Comparison of ENCODE assay signal across 22 mouse cellular contexts in genomic region chr12:80779760-80780159, GRCm38 (mm10). TPM values are rescaled to one million over a fixed set of nuclear protein-coding genes. Genes with fewer than 3 reads are reported as not detected.
"Had no signal": no experiment of that assay in that cellular context is flagged by ENCODE, and none has a peak within 500 bp of the region (broad histone marks: within the 10 kb centered on the region; RNA-seq: fewer than 3 reads in every experiment).

No protein-coding gene starts in this region.

- H3K4me2 ChIP-seq: intestine, embryonic 15.5 days; kidney, embryonic 15.5 days; limb, embryonic 13.5 days; lung, embryonic 14.5 days; midbrain, embryonic 12.5 days; midbrain, embryonic 15.5 days; neural tube, embryonic 12.5 days; neural tube, embryonic 15.5 days had no signal

- H3K9me3 ChIP-seq: intestine, embryonic 15.5 days; kidney, embryonic 15.5 days; limb, embryonic 10.5 days; limb, embryonic 13.5 days; midbrain, embryonic 12.5 days; midbrain, embryonic 15.5 days; neural tube, embryonic 12.5 days; neural tube, embryonic 15.5 days had no signal

- H3K4me3 ChIP-seq: intestine, embryonic 15.5 days; kidney, embryonic 15.5 days; limb, embryonic 10.5 days; limb, embryonic 13.5 days; midbrain, embryonic 12.5 days; midbrain, embryonic 15.5 days; neural tube, embryonic 12.5 days; neural tube, embryonic 15.5 days had no signal

- DNase-seq: kidney, adult 11 months; kidney, adult 8-10 months; kidney, postnatal 14 days; kidney, postnatal 4 days; lung, embryonic 14.5 days; right cerebral cortex, adult 18-20 months; right cerebral cortex, postnatal 14 days; right cerebral cortex, postnatal 4 days; thymus, postnatal 25 days had no signal

- H3K27me3 ChIP-seq: intestine, embryonic 15.5 days; limb, embryonic 13.5 days; midbrain, embryonic 12.5 days; midbrain, embryonic 15.5 days; neural tube, embryonic 12.5 days; neural tube, embryonic 15.5 days had no signal

- H3K36me3 ChIP-seq: intestine, embryonic 15.5 days; kidney, embryonic 15.5 days; limb, embryonic 10.5 days; limb, embryonic 13.5 days; midbrain, embryonic 12.5 days; midbrain, embryonic 15.5 days; neural tube, embryonic 12.5 days; neural tube, embryonic 15.5 days had no signal

- ATAC-seq: intestine, embryonic 15.5 days; lung, postnatal 0 days; midbrain, embryonic 15.5 days had no signal

- H3K9ac ChIP-seq: intestine, embryonic 15.5 days; kidney, embryonic 15.5 days; limb, embryonic 13.5 days; lung, embryonic 14.5 days; midbrain, embryonic 12.5 days; midbrain, embryonic 15.5 days; neural tube, embryonic 12.5 days; neural tube, embryonic 15.5 days had no signal

- H3K4me1 ChIP-seq: limb, embryonic 10.5 days; limb, embryonic 13.5 days; midbrain, embryonic 12.5 days; midbrain, embryonic 15.5 days; neural tube, embryonic 12.5 days; neural tube, embryonic 15.5 days had no signal

- H3K27ac ChIP-seq: intestine, embryonic 15.5 days; kidney, embryonic 15.5 days; limb, embryonic 10.5 days; limb, embryonic 13.5 days; macrophage; midbrain, embryonic 12.5 days; midbrain, embryonic 15.5 days; neural tube, embryonic 12.5 days; neural tube, embryonic 15.5 days had no signal

RNA-seq across cellular contexts. Expression of gene Ccdc177, which starts 19.3 kb away (rescaled TPM):
- total RNA-seq: liver, adult 2 months; megakaryocyte, adult 5-6 weeks had no signal
- polyA plus RNA-seq: liver, adult 2 months; macrophage; thymus, postnatal 0 days had no signal
